Mouse (Mus musculus) heart, postnatal 10 days (tissue): ENCODE results near the gene Fam183b. TPM values are rescaled to one million over a fixed set of nuclear protein-coding genes. Genes with fewer than 3 reads are reported as not detected.
"Not testable (repeated sequence)": the region's sequence is repeated elsewhere in the genome, so short reads cannot be mapped to it uniquely, and the experiment has no call there.

Source experiments
- DNase-seq, 2 experiments: peaks; one replicate each; pipeline ENCODE4 v3.0.0; 2021
- intact Hi-C: fragments of 180-260 bp; cut with DNase I; formaldehyde crosslinking; loops from one replicate; pipeline ENCODE4 v1.15.1; 2025
- total RNA-seq, 2 experiments: library from RNA; stranded (reverse); gene quantifications; 2 replicates each; pipeline ENCODE4 v1.2.3; 2021

Gene Fam183b
- total RNA-seq, 2 experiments from 2014 or later, result 0.67 TPM; not detected in 1

DNA sequence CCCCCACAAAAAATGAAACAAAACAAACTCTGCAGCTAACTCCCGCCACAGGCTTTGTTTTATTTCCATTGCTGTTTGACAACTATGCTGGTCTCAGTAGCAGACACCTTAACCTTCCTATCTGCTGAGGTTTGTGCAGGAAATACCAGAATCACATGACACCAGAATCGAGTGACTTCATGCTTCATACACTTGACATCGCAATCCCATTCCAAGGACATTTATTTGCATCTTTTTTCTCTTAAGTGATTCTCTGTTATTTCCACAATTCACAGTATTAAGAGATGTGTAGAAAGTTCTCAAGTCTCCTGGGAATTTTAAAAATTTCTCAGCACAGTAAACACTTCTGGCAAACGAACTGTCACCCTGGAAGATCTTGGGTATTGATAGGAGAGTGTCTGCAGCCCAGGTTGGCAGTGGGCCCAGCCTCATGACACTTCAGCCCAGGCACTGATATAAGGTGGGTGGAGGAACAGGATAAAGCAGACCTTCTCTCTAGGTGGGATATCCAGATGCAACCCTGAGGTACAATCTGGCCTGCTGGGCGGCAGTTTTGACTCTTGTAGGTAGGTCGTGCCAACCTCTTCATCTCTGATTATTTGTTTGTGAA lies 19.2 kb downstream of the Fam183b start, which contains the start of gene Olfr314:
Gene Olfr314, plus strand, starts transcription at position 473 of the 610 bp plus-strand sequence.
- intact Hi-C loops, result no loop called here

DNA sequence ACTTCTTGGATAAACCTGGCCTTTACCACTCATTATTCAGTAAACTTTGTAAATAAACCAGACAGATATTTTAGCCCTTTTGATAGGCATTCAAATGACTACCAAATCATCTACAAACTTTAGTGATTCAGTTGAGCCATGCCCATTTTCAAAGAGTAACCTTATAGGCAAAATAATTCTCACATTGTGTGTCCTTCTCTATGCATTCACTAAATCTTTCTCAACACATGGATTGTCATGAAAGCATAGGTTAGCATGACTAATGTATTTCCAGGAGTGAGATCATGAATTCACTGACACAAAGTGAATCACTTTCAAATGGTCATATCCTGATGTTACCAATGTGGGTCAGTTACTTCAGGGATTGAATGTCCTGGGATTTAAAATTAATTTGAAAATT lies 28.9 kb downstream of the Fam183b start, which contains the start of gene Olfr315:
Gene Olfr315, plus strand, starts transcription at position 301 of the 400 bp plus-strand sequence.
- no peak for DNase-seq
- intact Hi-C loops, result no loop called here

More for the DNA sequence above, 19.2 kb downstream of the Fam183b start, which contains the start of gene Olfr314:
- DNase-seq, result no peak

DNA sequence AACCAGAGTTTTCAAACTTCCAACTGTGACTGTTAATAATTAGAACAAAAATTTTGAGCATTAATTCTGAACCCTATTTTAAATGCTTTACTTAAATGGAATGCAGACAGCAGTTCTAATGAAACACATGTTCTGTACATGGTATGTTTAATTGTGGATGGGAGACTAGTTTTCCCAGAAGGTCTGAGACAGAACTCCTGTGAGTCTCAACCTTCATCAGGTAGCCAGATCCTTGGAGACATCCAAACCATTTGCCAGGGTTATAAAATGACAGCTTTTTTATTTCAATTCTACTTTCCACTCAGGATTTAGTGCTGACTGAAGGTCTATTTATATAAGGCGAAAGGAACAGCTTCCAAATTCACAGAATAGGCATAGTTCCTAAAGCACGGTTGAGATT lies 49.3 kb downstream of the Fam183b start, which contains the start of gene Olfr316:
Gene Olfr316, plus strand, starts transcription at position 301 of the 400 bp plus-strand sequence.
- intact Hi-C loops, result no loop called here
- DNase-seq, result no peak

DNA sequence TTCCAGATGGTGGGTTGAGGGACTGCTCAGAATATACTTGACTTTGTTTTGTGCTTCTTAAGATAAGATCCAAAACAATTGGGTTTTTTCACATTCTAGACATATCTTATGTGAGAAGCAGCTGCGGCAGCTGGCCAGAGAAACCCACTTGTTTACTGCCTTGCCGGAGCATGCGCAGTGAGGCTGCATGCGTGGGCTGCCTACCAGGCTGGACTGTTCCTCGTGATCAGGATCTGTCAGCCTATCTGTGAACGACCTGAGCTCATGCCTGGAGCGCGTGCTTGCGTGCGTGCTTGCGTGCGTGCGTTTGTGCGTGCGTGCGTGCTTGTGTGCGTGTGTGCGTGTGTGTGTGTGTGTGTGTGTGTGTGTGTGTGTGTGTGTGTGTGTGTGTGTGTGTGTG lies 50.7 kb downstream of the Fam183b start:
- intact Hi-C loops, result not testable (repeated sequence)

More for the DNA sequence above, 50.7 kb downstream of the Fam183b start:
- DNase-seq, result not testable (repeated sequence)

Other genes starting within 250 kb of the Fam183b start
- under 1 TPM in 1 of 2 experiments, not detected in 1; 0.07 TPM for gene Olfr328, start 246.3 kb downstream of the Fam183b start, total RNA-seq
- not detected for gene Olfr224, start 231.4 kb downstream of the Fam183b start, total RNA-seq
- gene Olfr325, start 224.2 kb downstream of the Fam183b start, total RNA-seq, result not detected
- gene Olfr324, start 206.8 kb downstream of the Fam183b start, total RNA-seq, result not detected
- gene 2210407C18Rik, start 185.9 kb downstream of the Fam183b start, total RNA-seq, result under 1 TPM; 0.52 to 0.79 TPM
- not detected for gene Olfr323, start 171.5 kb downstream of the Fam183b start, total RNA-seq
- gene Trim58, start 161.5 kb downstream of the Fam183b start, total RNA-seq, result under 1 TPM in 1 of 2 experiments, not detected in 1; 0.12 TPM
- gene Olfr322, start 143.2 kb downstream of the Fam183b start, total RNA-seq, result not detected
- not detected for gene Olfr320, start 120.9 kb downstream of the Fam183b start, total RNA-seq
- not detected for gene Olfr319, start 102.8 kb downstream of the Fam183b start, total RNA-seq
- not detected for gene Olfr318, start 77.9 kb downstream of the Fam183b start, total RNA-seq
- gene Olfr317, start 62.7 kb downstream of the Fam183b start, total RNA-seq, result not detected
- not detected for gene Olfr316, start 49.2 kb downstream of the Fam183b start, total RNA-seq
- gene Olfr315, start 28.8 kb downstream of the Fam183b start, total RNA-seq, result not detected
- not detected for gene Olfr314, start 19.0 kb downstream of the Fam183b start, total RNA-seq
- not detected for gene Olfr313, start 13.0 kb upstream of the Fam183b start, total RNA-seq
- not detected for gene Olfr312, start 27.3 kb upstream of the Fam183b start, total RNA-seq
- not detected for gene Olfr311, start 37.3 kb upstream of the Fam183b start, total RNA-seq
- gene Gm12258, start 45.2 kb upstream of the Fam183b start, total RNA-seq, result 1 to 10 TPM; 2.3 to 3.5 TPM
- 1 to 10 TPM; 3.5 to 3.9 TPM for gene 2810021J22Rik, start 65.3 kb upstream of the Fam183b start, total RNA-seq
- 1 to 10 TPM; 5.2 to 6.1 TPM for gene Zfp39, start 102.3 kb upstream of the Fam183b start, total RNA-seq
- gene Btnl10, start 115.9 kb upstream of the Fam183b start, total RNA-seq, result under 1 TPM in 1 of 2 experiments, not detected in 1; 0.12 TPM
- 100 to 1,000 TPM; 162 to 173 TPM for gene Rnf187, start 137.0 kb upstream of the Fam183b start, total RNA-seq
- 10 to 100 TPM; 11.0 to 13.0 TPM for gene Hist3h2ba, start 147.0 kb upstream of the Fam183b start, total RNA-seq
- gene Hist3h2a, start 152.7 kb upstream of the Fam183b start, total RNA-seq, result 10 to 100 TPM; 33.2 to 36.7 TPM
- gene Trim17, start 152.7 kb upstream of the Fam183b start, total RNA-seq, result under 1 TPM; 0.12 to 0.22 TPM
- 10 to 100 TPM; 19.9 to 20.8 TPM for gene Trim11, start 176.1 kb upstream of the Fam183b start, total RNA-seq